Mouse (Mus musculus) heart, embryonic 12.5 days (tissue): ENCODE results near the gene Gm20388. TPM values are rescaled to one million over a fixed set of nuclear protein-coding genes. Genes with fewer than 3 reads are reported as not detected.

Source experiments
- ATAC-seq: fragments of 200-750 bp; cut with Nextera tagmentation; 2 replicates; pipeline ENCODE4 v1.8.0; 2017; ENCODE audit warnings: moderate TSS enrichment, moderate library complexity; ENCODE audit not compliant: insufficient number of reproducible peaks, low FRiP score
- H3K27ac ChIP-seq: fragments of 300-500 bp; sonication (generic); 2 replicates; pipeline ENCODE4 v1.5.1; 2016; ENCODE audit warnings: mild to moderate bottlenecking, moderate library complexity; ENCODE audit not compliant: poor library complexity, severe bottlenecking
- H3K27me3 ChIP-seq: fragments of 300-500 bp; sonication (generic); replicated peaks from 2 replicates; pipeline ENCODE4 v1.6.1; 2016; ENCODE audit warnings: mild to moderate bottlenecking, moderate library complexity
- H3K36me3 ChIP-seq: fragments of 300-500 bp; sonication (generic); 2 replicates; pipeline ENCODE4 v1.6.1; 2016; ENCODE audit warnings: mild to moderate bottlenecking, moderate library complexity
- H3K4me1 ChIP-seq: fragments of 300-500 bp; sonication (generic); replicated peaks from 2 replicates; pipeline ENCODE4 v1.6.1; 2016; ENCODE audit warnings: mild to moderate bottlenecking
- H3K4me2 ChIP-seq: fragments of 300-500 bp; sonication (generic); 2 replicates; pipeline ENCODE4 v1.6.1; 2016; ENCODE audit warnings: mild to moderate bottlenecking, moderate library complexity
- H3K4me3 ChIP-seq: fragments of 300-500 bp; sonication (generic); 2 replicates; pipeline ENCODE4 v1.5.1; 2016; ENCODE audit warnings: mild to moderate bottlenecking
- H3K9ac ChIP-seq: fragments of 300-500 bp; sonication (generic); 2 replicates; pipeline ENCODE4 v1.6.1; 2016; ENCODE audit warnings: mild to moderate bottlenecking, moderate library complexity
- H3K9me3 ChIP-seq: fragments of 300-500 bp; sonication (generic); replicated peaks from 2 replicates; pipeline ENCODE4 v1.6.1; 2016; ENCODE audit warnings: mild to moderate bottlenecking, moderate library complexity
- WGBS: fragments of 180-500 bp; shearing (Covaris S2); methylation state at CpG from one replicate; pipeline ENCODE4 v1.1.7; 2016; 5-methylcytosine and 5-hydroxymethylcytosine counted together
- polyA plus RNA-seq: library from polyadenylated mRNA; unstranded; fragments of >200 nt; fragmentation: Nextera tagmentation; extraction: Ambion mirVana; gene quantifications from 2 replicates; pipeline ENCODE4 v1.2.1, GENCODE M21; 2016

Gene Gm20388
- polyA plus RNA-seq, 1 experiment from 2014 or later = not detected

DNA sequence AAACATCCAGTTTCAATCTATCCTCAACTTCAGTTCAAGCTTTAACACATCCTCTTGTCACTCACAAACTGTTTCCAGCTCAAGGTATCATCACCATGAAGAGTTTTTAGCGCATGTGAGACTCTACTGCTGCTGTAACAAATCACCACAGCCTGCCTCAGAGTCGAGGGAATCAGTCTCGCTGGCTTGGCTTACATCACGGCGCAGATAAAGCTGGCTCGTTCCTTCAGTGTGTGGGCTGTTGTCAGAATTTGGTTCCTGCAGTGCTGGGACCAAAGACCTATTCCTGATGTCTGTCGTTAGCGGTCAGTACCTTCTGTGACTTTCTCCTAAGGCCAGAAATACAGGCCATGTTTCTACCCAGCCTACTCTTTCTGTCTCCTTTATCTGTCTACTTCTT is 2986.6 kb downstream of the Gm20388 start:
- Histone ChIP-seq H3K9me3 (no peaks in the 10 kb centered on the region), H3K27me3 (no peaks in the 10 kb centered on the region), H3K36me3 (peaks cover 68% of the 10 kb centered on the region), H3K27ac (no peak overlapping the region), H3K9ac (no peak overlapping the region), H3K4me1 (peaks cover 32% of the 10 kb centered on the region), H3K4me3 (no peak overlapping the region), H3K4me2 (no peak overlapping the region)
- WGBS = 80% methylated on average over 8 of the region's 8 CpGs
- no peak for ATAC-seq

GRCm38 (mm10) chr8:122898018-122898417 is 2987.4 kb downstream of the Gm20388 start:
- H3K36me3 ChIP-seq = peaks cover 60% of the 10 kb centered on the region
- 43% methylated on average over 4 of the region's 4 CpGs for WGBS
- H3K9me3 ChIP-seq = no peaks in the 10 kb centered on the region
- ATAC-seq = no peak
- H3K4me2 ChIP-seq = no peak overlapping the region
- peaks cover 40% of the 10 kb centered on the region for H3K4me1 ChIP-seq
- H3K4me3 ChIP-seq = no peak overlapping the region
- no peak overlapping the region for H3K9ac ChIP-seq
- no peak overlapping the region for H3K27ac ChIP-seq
- no peaks in the 10 kb centered on the region for H3K27me3 ChIP-seq

- H3K27me3 ChIP-seq = no peaks in the 10 kb centered on the region
- ATAC-seq = 0 out of 2 replicates have a peak, but pooled peaks have one; percentile 30
- no peak overlapping the region for H3K4me2 ChIP-seq
- peaks cover 42% of the 10 kb centered on the region for H3K4me1 ChIP-seq
- no peaks in the 10 kb centered on the region for H3K9me3 ChIP-seq
- WGBS = 92% methylated on average over 12 of the region's 12 CpGs
- H3K4me3 ChIP-seq = no peak overlapping the region
- H3K9ac ChIP-seq = no peak overlapping the region
- H3K27ac ChIP-seq = no peak overlapping the region
- H3K36me3 ChIP-seq = peaks cover 56% of the 10 kb centered on the region
These were observed 2987.8 kb downstream of the Gm20388 start for GRCm38 (mm10) chr8:122898473-122898872.

- no peaks in the 10 kb centered on the region for H3K9me3 ChIP-seq
- no peak overlapping the region for H3K4me3 ChIP-seq
- no peaks in the 10 kb centered on the region for H3K27me3 ChIP-seq
- H3K36me3 ChIP-seq = peaks cover 50% of the 10 kb centered on the region
- H3K4me1 ChIP-seq = peaks cover 42% of the 10 kb centered on the region
- ATAC-seq = no peak
- WGBS = 38% methylated on average over 5 of the region's 5 CpGs
- no peak overlapping the region for H3K27ac ChIP-seq
- H3K9ac ChIP-seq = no peak overlapping the region
- no peak overlapping the region for H3K4me2 ChIP-seq
These were observed 2988.4 kb downstream of the Gm20388 start for GRCm38 (mm10) chr8:122899085-122899484.

DNA sequence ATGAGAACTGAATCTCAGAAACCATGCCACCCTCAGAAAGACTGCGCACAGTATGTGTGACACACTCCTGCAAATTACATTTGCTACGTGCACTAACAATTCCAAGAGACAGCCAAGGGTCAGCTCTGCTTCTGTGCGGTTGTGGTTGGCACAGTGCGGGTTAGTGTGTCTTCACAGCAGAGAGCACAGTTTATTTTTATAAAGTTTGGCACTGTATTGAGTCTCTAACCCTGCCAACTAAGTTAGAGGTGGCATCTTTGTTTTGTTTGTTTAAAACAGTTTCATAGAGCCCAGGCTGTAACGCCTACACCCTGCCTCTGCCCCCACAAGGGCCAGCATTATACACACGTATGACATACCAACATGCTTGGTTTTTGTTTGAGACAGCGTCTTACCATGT is 2990.8 kb downstream of the Gm20388 start:
- WGBS = 92% methylated on average over 7 of the region's 7 CpGs
- no peaks in the 10 kb centered on the region for H3K27me3 ChIP-seq
- no peaks in the 10 kb centered on the region for H3K9me3 ChIP-seq
- peaks cover 47% of the 10 kb centered on the region for H3K4me1 ChIP-seq
- no peak overlapping the region for H3K4me2 ChIP-seq
- no peak overlapping the region for H3K4me3 ChIP-seq
- no peak overlapping the region for H3K27ac ChIP-seq
- peaks cover 26% of the 10 kb centered on the region for H3K36me3 ChIP-seq
- no peak overlapping the region for H3K9ac ChIP-seq
- no peak for ATAC-seq

GRCm38 (mm10) chr8:122901892-122902515 is 2991.4 kb downstream of the Gm20388 start:
- no peaks in the 10 kb centered on the region for H3K27me3 ChIP-seq
- H3K36me3 ChIP-seq = peaks cover 22% of the 10 kb centered on the region
- H3K4me3 ChIP-seq = no peak overlapping the region
- H3K9me3 ChIP-seq = no peaks in the 10 kb centered on the region
- H3K27ac ChIP-seq = no peak overlapping the region
- 78% methylated on average over 8 of the region's 8 CpGs for WGBS
- H3K4me2 ChIP-seq = no peak overlapping the region
- H3K4me1 ChIP-seq = peaks cover 53% of the 10 kb centered on the region
- ATAC-seq = no peak
- H3K9ac ChIP-seq = no peak overlapping the region

- H3K9ac ChIP-seq = no peak overlapping the region
- no peak for ATAC-seq
- peaks cover 21% of the 10 kb centered on the region for H3K36me3 ChIP-seq
- peak overlapping the region; percentile 2; the same call in 1 of the 2 replicates for H3K27ac ChIP-seq
- no peak overlapping the region for H3K4me3 ChIP-seq
- no peaks in the 10 kb centered on the region for H3K27me3 ChIP-seq
- peaks cover 49% of the 10 kb centered on the region for H3K4me1 ChIP-seq
- no peaks in the 10 kb centered on the region for H3K9me3 ChIP-seq
- WGBS = 56% methylated on average over 3 of the region's 3 CpGs
- H3K4me2 ChIP-seq = no peak overlapping the region
These were observed 2991.9 kb downstream of the Gm20388 start for GRCm38 (mm10) chr8:122902581-122902980.

GRCm38 (mm10) chr8:122903002-122903401 is 2992.4 kb downstream of the Gm20388 start:
- Histone ChIP-seq H3K9me3 (no peaks in the 10 kb centered on the region), H3K4me1 (peaks cover 46% of the 10 kb centered on the region), H3K27me3 (no peaks in the 10 kb centered on the region), H3K9ac (no peak overlapping the region), H3K27ac (0 out of 2 replicates have a peak overlapping the region, but pooled peaks have one; percentile 2), H3K36me3 (peaks cover 23% of the 10 kb centered on the region), H3K4me3 (no peak overlapping the region), H3K4me2 (no peak overlapping the region)
- ATAC-seq = no peak
- 92% methylated on average over 5 of the region's 5 CpGs for WGBS

GRCm38 (mm10) chr8:122904496-122904895 is 2993.9 kb downstream of the Gm20388 start:
- Histone ChIP-seq H3K9me3 (no peaks in the 10 kb centered on the region), H3K4me3 (no peak overlapping the region), H3K4me2 (no peak overlapping the region), H3K27me3 (no peaks in the 10 kb centered on the region), H3K9ac (no peak overlapping the region), H3K4me1 (peaks cover 31% of the 10 kb centered on the region), H3K36me3 (peaks cover 21% of the 10 kb centered on the region), H3K27ac (no peak overlapping the region)
- no peak for ATAC-seq
- 94% methylated on average over 11 of the region's 11 CpGs for WGBS

DNA sequence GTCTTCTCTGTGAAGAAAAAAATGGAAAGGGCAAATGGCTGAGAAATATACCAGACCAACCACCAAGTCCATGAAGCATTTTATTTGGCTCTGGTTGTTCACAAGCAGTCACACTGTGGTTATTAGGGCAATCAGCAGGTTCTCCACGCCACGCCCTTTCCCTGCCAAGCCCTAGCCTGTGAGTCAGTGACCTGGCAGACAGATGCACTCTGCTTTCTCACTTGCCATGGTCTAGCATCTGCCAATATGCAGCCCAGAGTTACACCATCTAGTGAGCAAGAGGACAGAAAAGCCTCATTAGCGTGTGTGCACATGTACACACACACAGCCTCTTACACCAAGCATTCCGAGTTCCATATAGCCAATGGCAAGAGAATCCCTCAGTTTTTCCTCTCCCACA is 2994.7 kb downstream of the Gm20388 start:
- H3K36me3 ChIP-seq = peaks cover 16% of the 10 kb centered on the region
- 91% methylated on average over 4 of the region's 4 CpGs for WGBS
- no peak for ATAC-seq
- H3K9ac ChIP-seq = no peak overlapping the region
- no peak overlapping the region for H3K4me3 ChIP-seq
- H3K27ac ChIP-seq = no peak overlapping the region
- no peaks in the 10 kb centered on the region for H3K9me3 ChIP-seq
- H3K27me3 ChIP-seq = no peaks in the 10 kb centered on the region
- peaks cover 31% of the 10 kb centered on the region for H3K4me1 ChIP-seq
- H3K4me2 ChIP-seq = no peak overlapping the region

DNA sequence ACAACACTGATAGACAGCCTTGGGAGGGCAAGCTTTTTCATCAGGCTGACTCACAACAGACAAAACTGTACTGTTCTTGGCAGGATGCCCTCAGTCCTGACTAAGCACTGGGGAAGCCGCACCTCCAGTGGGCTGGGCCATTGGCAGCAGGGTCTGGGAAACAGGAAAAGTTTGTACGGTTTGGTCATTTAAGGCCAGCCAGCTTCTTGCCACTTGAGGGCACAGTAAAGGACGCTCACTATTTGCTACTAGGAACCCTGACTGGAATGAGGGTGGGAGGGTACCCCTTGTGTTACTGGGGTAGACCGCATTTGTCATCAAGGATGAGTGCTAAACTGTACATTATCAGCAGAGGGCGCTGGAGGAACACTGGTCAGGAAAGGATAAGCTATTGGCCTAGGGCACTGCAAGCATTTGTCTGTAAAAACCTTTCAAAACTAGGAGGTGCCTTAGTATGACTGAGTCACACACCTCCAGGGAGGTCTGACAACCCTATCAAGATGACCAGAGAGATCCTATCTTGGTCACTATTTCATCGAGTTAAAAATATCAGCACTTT is 2995.9 kb downstream of the Gm20388 start:
- peak overlapping the region; percentile 40; the same call in 1 of the 2 replicates for H3K4me2 ChIP-seq
- no peaks in the 10 kb centered on the region for H3K27me3 ChIP-seq
- 31% methylated on average over 6 of the region's 6 CpGs for WGBS
- peaks cover 16% of the 10 kb centered on the region for H3K36me3 ChIP-seq
- peaks cover 31% of the 10 kb centered on the region for H3K4me1 ChIP-seq
- ATAC-seq = peak; percentile 74
- H3K9ac ChIP-seq = no peak overlapping the region
- H3K4me3 ChIP-seq = no peak overlapping the region
- H3K27ac ChIP-seq = 0 out of 2 replicates have a peak overlapping the region, but pooled peaks have one; percentile 10
- H3K9me3 ChIP-seq = no peaks in the 10 kb centered on the region
